Mouse (Mus musculus): Measurements from ENCODE around the gene Mrnip. TPM values are rescaled to one million over a fixed set of nuclear protein-coding genes. Genes with fewer than 3 reads are reported as not detected.

Mrnip gene
- polyA plus RNA-seq, 1 experiment from 2014 or later: 7.0 TPM

- no peaks in the 10 kb centered on the region for H3K27me3 ChIP-seq (replicated peaks; ENCODE audit: control insufficient read depth, insufficient read depth, low read length)
- WGBS: 96% methylated on average over 11 of the region's 11 CpGs
- no peak overlapping the region for H3K4me2 ChIP-seq (replicated peaks; ENCODE audit: low read depth)
- H3K4me3 ChIP-seq (ENCODE audit: low read depth, low read length): no peak overlapping the region
- H3K9me3 ChIP-seq (ENCODE audit: control insufficient read depth): no peaks in the 10 kb centered on the region
- peaks cover 72% of the 10 kb centered on the region for H3K36me3 ChIP-seq (ENCODE audit: control insufficient read depth, insufficient read depth)
- H3K4me1 ChIP-seq (replicated peaks; ENCODE audit: control insufficient read depth, insufficient read depth, low read length): no peaks in the 10 kb centered on the region
- H3K9ac ChIP-seq (ENCODE audit: low read depth, low read length): no peak overlapping the region; the same call in 1 of the 2 replicates
- ATAC-seq: no peak
- H3K27ac ChIP-seq (ENCODE audit: low read depth, low read length): no peak overlapping the region
- no peak for TF ChIP-seq CTCF (IDR thresholded peaks at IDR 0.05; ENCODE audit: low read depth)
Measured at GRCm38 (mm10) chr11:50147958-50148476, 26.2 kb upstream of the Mrnip start.

- H3K27me3 ChIP-seq (replicated peaks; ENCODE audit: control insufficient read depth, insufficient read depth, low read length): no peaks in the 10 kb centered on the region
Measured at GRCm38 (mm10) chr11:50149200-50149599, 25.0 kb upstream of the Mrnip start.

DNA sequence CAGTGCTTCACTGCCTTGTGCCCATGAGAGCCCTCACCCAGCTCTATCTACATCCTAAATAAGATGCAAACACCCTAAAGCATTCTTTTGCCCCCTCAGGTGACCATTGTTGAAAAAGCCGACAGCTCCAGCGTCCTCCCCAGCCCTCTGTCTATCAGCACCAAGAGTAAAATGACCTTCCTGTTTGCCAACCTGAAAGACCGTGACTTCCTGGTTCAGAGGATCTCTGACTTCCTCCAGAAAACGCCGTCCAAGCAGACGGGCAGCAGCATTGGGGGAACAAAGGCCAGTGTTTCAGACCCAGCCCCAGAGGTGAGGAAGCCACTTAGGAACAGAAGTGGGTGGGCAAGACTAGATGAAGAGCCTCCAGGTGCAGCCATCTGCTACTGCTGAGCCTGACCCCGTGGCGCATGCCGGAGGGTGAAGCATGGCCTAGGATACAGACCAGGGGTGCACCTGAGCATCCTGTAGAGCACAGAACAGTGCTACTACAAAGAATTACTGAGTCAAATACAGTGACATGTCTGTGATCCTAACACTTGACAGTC, 24.6 kb upstream of the Mrnip start:
- 80% methylated on average over 9 of the region's 9 CpGs for WGBS
- ATAC-seq: no peak
- no peaks in the 10 kb centered on the region for H3K4me1 ChIP-seq (replicated peaks; ENCODE audit: control insufficient read depth, insufficient read depth, low read length)

More at GRCm38 (mm10) chr11:50149200-50149599, 25.0 kb upstream of the Mrnip start:
- no peak overlapping the region for H3K9ac ChIP-seq (ENCODE audit: low read depth, low read length)
- WGBS: 78% methylated on average over 7 of the region's 7 CpGs
- H3K27ac ChIP-seq (ENCODE audit: low read depth, low read length): no peak overlapping the region
- peaks cover 77% of the 10 kb centered on the region for H3K36me3 ChIP-seq (ENCODE audit: control insufficient read depth, insufficient read depth)
- H3K4me2 ChIP-seq (replicated peaks; ENCODE audit: low read depth): no peak overlapping the region
- no peaks in the 10 kb centered on the region for H3K4me1 ChIP-seq (replicated peaks; ENCODE audit: control insufficient read depth, insufficient read depth, low read length)
- no peaks in the 10 kb centered on the region for H3K9me3 ChIP-seq (ENCODE audit: control insufficient read depth)
- no peak for TF ChIP-seq CTCF (IDR thresholded peaks at IDR 0.05; ENCODE audit: low read depth)
- no peak overlapping the region for H3K4me3 ChIP-seq (ENCODE audit: low read depth, low read length)
- ATAC-seq: no peak

GRCm38 (mm10) chr11:50151374-50151773, 22.9 kb upstream of the Mrnip start:
- WGBS: 87% methylated on average over 3 of the region's 3 CpGs

More for the DNA sequence above, 24.6 kb upstream of the Mrnip start:
- Histone ChIP-seq H3K27me3 (replicated peaks; ENCODE audit: control insufficient read depth, insufficient read depth, low read length) (no peaks in the 10 kb centered on the region), H3K4me3 (ENCODE audit: low read depth, low read length) (no peak overlapping the region), H3K9me3 (ENCODE audit: control insufficient read depth) (no peaks in the 10 kb centered on the region), H3K27ac (ENCODE audit: low read depth, low read length) (no peak overlapping the region), H3K9ac (ENCODE audit: low read depth, low read length) (no peak overlapping the region), H3K36me3 (ENCODE audit: control insufficient read depth, insufficient read depth) (peaks cover 81% of the 10 kb centered on the region), H3K4me2 (replicated peaks; ENCODE audit: low read depth) (no peak overlapping the region)
- no peak for TF ChIP-seq CTCF (IDR thresholded peaks at IDR 0.05; ENCODE audit: low read depth)

GRCm38 (mm10) chr11:50154166-50154565, 20.1 kb upstream of the Mrnip start:
- Histone ChIP-seq H3K27ac (ENCODE audit: low read depth, low read length) (no peak overlapping the region), H3K36me3 (ENCODE audit: control insufficient read depth, insufficient read depth) (peaks cover 92% of the 10 kb centered on the region), H3K4me2 (replicated peaks; ENCODE audit: low read depth) (no peak overlapping the region), H3K9ac (ENCODE audit: low read depth, low read length) (no peak overlapping the region), H3K9me3 (ENCODE audit: control insufficient read depth) (no peaks in the 10 kb centered on the region), H3K4me1 (replicated peaks; ENCODE audit: control insufficient read depth, insufficient read depth, low read length) (no peaks in the 10 kb centered on the region), H3K4me3 (ENCODE audit: low read depth, low read length) (no peak overlapping the region), H3K27me3 (replicated peaks; ENCODE audit: control insufficient read depth, insufficient read depth, low read length) (no peaks in the 10 kb centered on the region)
- 78% methylated on average over 9 of the region's 9 CpGs for WGBS
- no peak for TF ChIP-seq CTCF (IDR thresholded peaks at IDR 0.05; ENCODE audit: low read depth)
- ATAC-seq: no peak

More at GRCm38 (mm10) chr11:50151374-50151773, 22.9 kb upstream of the Mrnip start:
- Histone ChIP-seq H3K4me1 (replicated peaks; ENCODE audit: control insufficient read depth, insufficient read depth, low read length) (no peaks in the 10 kb centered on the region), H3K27ac (ENCODE audit: low read depth, low read length) (no peak overlapping the region), H3K9ac (ENCODE audit: low read depth, low read length) (no peak overlapping the region), H3K4me3 (ENCODE audit: low read depth, low read length) (no peak overlapping the region), H3K36me3 (ENCODE audit: control insufficient read depth, insufficient read depth) (peaks cover 83% of the 10 kb centered on the region), H3K27me3 (replicated peaks; ENCODE audit: control insufficient read depth, insufficient read depth, low read length) (no peaks in the 10 kb centered on the region), H3K9me3 (ENCODE audit: control insufficient read depth) (no peaks in the 10 kb centered on the region), H3K4me2 (replicated peaks; ENCODE audit: low read depth) (no peak overlapping the region)
- no peak for TF ChIP-seq CTCF (IDR thresholded peaks at IDR 0.05; ENCODE audit: low read depth)
- no peak for ATAC-seq

DNA sequence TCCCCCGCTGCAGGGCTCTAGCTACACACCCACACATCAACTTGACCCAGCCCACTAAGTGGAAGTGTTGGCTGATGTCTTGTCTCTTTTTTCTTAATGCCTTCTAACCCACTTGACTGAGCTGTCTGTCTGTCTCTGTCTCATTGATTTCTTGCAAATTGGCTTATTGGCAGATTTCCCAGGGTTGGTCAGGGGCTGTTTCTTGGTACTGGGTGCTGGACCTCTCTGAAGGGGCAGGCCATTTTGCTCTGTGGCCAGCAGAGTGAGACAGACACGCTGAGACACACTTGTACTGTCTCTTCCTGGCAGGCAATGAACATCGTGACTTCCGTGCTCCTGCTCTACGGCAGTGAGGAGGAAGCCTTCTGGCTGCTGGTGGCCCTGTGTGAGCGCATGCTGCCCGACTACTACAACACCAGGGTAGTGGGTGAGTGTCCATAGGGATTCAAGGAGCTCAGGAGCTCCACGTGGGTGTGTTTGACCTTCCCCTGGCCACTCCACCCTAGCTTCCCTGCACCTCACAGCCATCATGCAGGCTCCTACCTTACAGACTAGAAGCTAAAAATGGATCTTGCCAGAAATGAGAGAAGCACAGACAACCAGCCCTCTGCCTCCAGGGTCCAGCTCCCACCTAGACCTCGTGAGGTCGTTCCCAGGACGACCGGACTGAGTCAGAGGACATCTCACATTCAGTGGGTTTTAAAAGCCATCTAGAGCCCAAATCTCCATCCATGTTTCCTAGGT, 19.3 kb upstream of the Mrnip start:
- H3K36me3 ChIP-seq (ENCODE audit: control insufficient read depth, insufficient read depth): peaks cover 92% of the 10 kb centered on the region
- ATAC-seq: no peak
- 86% methylated on average over 12 of the region's 12 CpGs for WGBS
- H3K9ac ChIP-seq (ENCODE audit: low read depth, low read length): no peak overlapping the region
- H3K9me3 ChIP-seq (ENCODE audit: control insufficient read depth): no peaks in the 10 kb centered on the region
- H3K27ac ChIP-seq (ENCODE audit: low read depth, low read length): no peak overlapping the region
- no peak for TF ChIP-seq CTCF (IDR thresholded peaks at IDR 0.05; ENCODE audit: low read depth)
- no peaks in the 10 kb centered on the region for H3K27me3 ChIP-seq (replicated peaks; ENCODE audit: control insufficient read depth, insufficient read depth, low read length)
- no peak overlapping the region for H3K4me3 ChIP-seq (ENCODE audit: low read depth, low read length)
- no peak overlapping the region for H3K4me2 ChIP-seq (replicated peaks; ENCODE audit: low read depth)
- H3K4me1 ChIP-seq (replicated peaks; ENCODE audit: control insufficient read depth, insufficient read depth, low read length): no peaks in the 10 kb centered on the region
